Mouse (Mus musculus) hindbrain, postnatal 0 days (tissue): ENCODE measurements at regions not wholly inside any gene's neighbourhood (a gene's known extent, or its start where the extent isn't known, plus 50 kb on each side); places are given as distances from the start of the nearest gene placed in this dataset.
A peak's percentile ranks its signal among the peaks of the same experiment; 100 is the strongest.

ENCODE experiments used
- ATAC-seq: fragments of 200-750 bp; cut with Nextera tagmentation; 2 replicates; pipeline ENCODE4 v1.8.0; 2017; ENCODE audit warnings: mild to moderate bottlenecking, moderate TSS enrichment, moderate library complexity
- DNase-seq: peaks from one replicate; pipeline ENCODE4 v3.0.0-alpha.2; 2015; ENCODE audit warnings: low spot score
- H3K27ac ChIP-seq: fragments of 300-500 bp; sonication (generic); 2 replicates; pipeline ENCODE4 v1.5.1; 2014; ENCODE audit warnings: mild to moderate bottlenecking
- H3K27me3 ChIP-seq: fragments of 300-500 bp; sonication (generic); 2 replicates; pipeline ENCODE4 v1.6.1; 2014; ENCODE audit warnings: low read length, mixed read lengths; ENCODE audit not compliant: insufficient read depth
- H3K36me3 ChIP-seq: fragments of 300-500 bp; sonication (generic); 2 replicates; pipeline ENCODE4 v1.6.1; 2014; ENCODE audit warnings: low read length, mixed read lengths; ENCODE audit not compliant: insufficient read depth
- H3K4me1 ChIP-seq: fragments of 300-500 bp; sonication (generic); 2 replicates; pipeline ENCODE4 v1.6.1; 2014; ENCODE audit warnings: antibody characterized with exemption, low read length, mixed read lengths; ENCODE audit not compliant: insufficient read depth
- H3K4me2 ChIP-seq: fragments of 300-500 bp; sonication (generic); 2 replicates; pipeline ENCODE4 v1.6.1; 2014; ENCODE audit warnings: low read depth, mild to moderate bottlenecking, low read length, moderate library complexity, mixed read lengths
- H3K4me3 ChIP-seq: fragments of 300-500 bp; sonication (generic); 2 replicates; pipeline ENCODE4 v1.5.1; 2014; ENCODE audit warnings: low read length
- H3K9ac ChIP-seq: fragments of 300-500 bp; sonication (generic); replicated peaks from 2 replicates; pipeline ENCODE4 v1.6.1; 2014; ENCODE audit warnings: mild to moderate bottlenecking, low read length, moderate library complexity, mixed read lengths
- H3K9me3 ChIP-seq: fragments of 300-500 bp; sonication (generic); 2 replicates; pipeline ENCODE4 v1.6.1; 2016; ENCODE audit warnings: low read length, mixed read lengths
- CTCF ChIP-seq: IDR thresholded peaks from 2 replicates; pipeline ENCODE4 v1.5.1; 2016; ENCODE audit warnings: antibody characterized with exemption, control low read depth, low read depth
- WGBS: fragments of 180-500 bp; shearing (Covaris S2); extraction: QIAGEN DNeasy Blood & Tissue Kit; methylation state at CpG from one replicate; pipeline ENCODE4 v1.1.7; 2014; 5-methylcytosine and 5-hydroxymethylcytosine counted together

- no peaks in the 10 kb centered on the region for H3K4me1 ChIP-seq
- H3K27ac ChIP-seq, result no peak overlapping the region
- no peaks in the 10 kb centered on the region for H3K9me3 ChIP-seq
- H3K36me3 ChIP-seq, result no peaks in the 10 kb centered on the region
- H3K27me3 ChIP-seq, result no peaks in the 10 kb centered on the region
- WGBS, result 80% methylated on average over 12 of the region's 12 CpGs
- ATAC-seq (no peak), DNase-seq (no peak)
- no peak overlapping the region for H3K4me3 ChIP-seq
- TF ChIP-seq CTCF, result no peak
- no peak overlapping the region for H3K9ac ChIP-seq
- no peak overlapping the region for H3K4me2 ChIP-seq
These were observed 479.0 kb upstream of the Kif2a start for GRCm38 (mm10) chr13:107500776-107501489.

GRCm38 (mm10) chr13:107499296-107499695 is 477.4 kb upstream of the Kif2a start:
- no peaks in the 10 kb centered on the region for H3K36me3 ChIP-seq
- no peaks in the 10 kb centered on the region for H3K27me3 ChIP-seq
- H3K4me3 ChIP-seq, result no peak overlapping the region
- ATAC-seq (no peak), DNase-seq (no peak)
- no peak for TF ChIP-seq CTCF
- 73% methylated on average over 4 of the region's 4 CpGs for WGBS
- no peak overlapping the region for H3K27ac ChIP-seq
- no peak overlapping the region for H3K9ac ChIP-seq
- H3K4me2 ChIP-seq, result no peak overlapping the region
- H3K9me3 ChIP-seq, result no peaks in the 10 kb centered on the region
- no peaks in the 10 kb centered on the region for H3K4me1 ChIP-seq

DNA sequence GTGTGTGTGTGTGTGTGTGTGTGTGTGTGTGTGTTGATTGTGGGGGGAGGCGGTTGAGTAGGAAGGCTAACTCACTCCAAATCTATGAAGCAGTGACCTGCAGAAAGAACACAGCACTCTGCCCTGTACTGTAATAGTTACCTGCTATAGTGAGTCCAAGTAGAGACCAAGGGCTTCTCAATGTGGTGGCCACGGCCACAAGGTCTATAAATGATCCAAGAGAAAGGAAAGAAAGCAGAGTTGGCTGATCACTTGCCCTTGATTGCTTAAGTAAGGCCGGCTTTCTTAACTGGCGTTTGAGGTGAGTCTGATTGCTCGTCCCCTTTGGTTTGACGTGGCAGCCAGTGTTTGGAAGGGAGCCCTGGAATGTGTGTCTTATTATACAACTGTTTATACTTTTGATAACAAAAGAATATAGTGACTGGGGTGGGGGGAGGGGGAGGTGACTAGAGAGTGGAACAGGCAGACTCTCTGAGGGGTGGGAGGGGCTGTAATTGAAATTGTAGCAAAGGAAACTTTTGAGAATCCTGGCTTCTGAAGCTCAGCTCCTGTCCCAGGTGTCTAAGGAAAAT is 473.3 kb upstream of the Kif2a start:
- no peak overlapping the region for H3K4me2 ChIP-seq
- no peak for TF ChIP-seq CTCF
- DNase-seq (no peak), ATAC-seq (no peak)
- no peak overlapping the region for H3K27ac ChIP-seq
- no peaks in the 10 kb centered on the region for H3K9me3 ChIP-seq
- no peak overlapping the region for H3K9ac ChIP-seq
- no peaks in the 10 kb centered on the region for H3K4me1 ChIP-seq
- no peaks in the 10 kb centered on the region for H3K36me3 ChIP-seq
- no peak overlapping the region for H3K4me3 ChIP-seq
- 65% methylated on average over 6 of the region's 6 CpGs for WGBS
- H3K27me3 ChIP-seq, result no peaks in the 10 kb centered on the region

GRCm38 (mm10) chr13:107493765-107494164 is 471.8 kb upstream of the Kif2a start:
- peak; percentile 82 for DNase-seq
- H3K4me2 ChIP-seq, result peak overlapping the region; percentile 27
- no peaks in the 10 kb centered on the region for H3K27me3 ChIP-seq
- H3K27ac ChIP-seq, result no peak overlapping the region
- TF ChIP-seq CTCF, result no peak
- H3K36me3 ChIP-seq, result no peaks in the 10 kb centered on the region
- WGBS, result 47% methylated on average over 13 of the region's 13 CpGs
- H3K4me3 ChIP-seq, result no peak overlapping the region
- no peak overlapping the region for H3K9ac ChIP-seq
- H3K9me3 ChIP-seq, result no peaks in the 10 kb centered on the region
- no peaks in the 10 kb centered on the region for H3K4me1 ChIP-seq
- peak; percentile 66 for ATAC-seq

- H3K4me3 ChIP-seq, result no peak overlapping the region
- H3K4me2 ChIP-seq, result no peak overlapping the region
- DNase-seq (no peak), ATAC-seq (no peak)
- WGBS, result 83% methylated on average over 4 of the region's 4 CpGs
- H3K36me3 ChIP-seq, result no peaks in the 10 kb centered on the region
- no peaks in the 10 kb centered on the region for H3K9me3 ChIP-seq
- H3K27ac ChIP-seq, result no peak overlapping the region
- no peaks in the 10 kb centered on the region for H3K27me3 ChIP-seq
- H3K9ac ChIP-seq, result no peak overlapping the region
- TF ChIP-seq CTCF, result no peak
- no peaks in the 10 kb centered on the region for H3K4me1 ChIP-seq
These were observed 470.5 kb upstream of the Kif2a start for GRCm38 (mm10) chr13:107492448-107492847.

- no peak overlapping the region for H3K4me3 ChIP-seq
- 35% methylated on average over 7 of the region's 7 CpGs for WGBS
- no peak overlapping the region for H3K27ac ChIP-seq
- H3K36me3 ChIP-seq, result no peaks in the 10 kb centered on the region
- H3K27me3 ChIP-seq, result no peaks in the 10 kb centered on the region
- no peak for TF ChIP-seq CTCF
- DNase-seq (no peak), ATAC-seq (no peak)
- no peak overlapping the region for H3K4me2 ChIP-seq
- H3K9me3 ChIP-seq, result no peaks in the 10 kb centered on the region
- H3K9ac ChIP-seq, result no peak overlapping the region
- no peaks in the 10 kb centered on the region for H3K4me1 ChIP-seq
These were observed 469.5 kb upstream of the Kif2a start for GRCm38 (mm10) chr13:107491423-107491822.

- whole genome bisulfite sequencing, result 76% methylated on average over 4 of the region's 4 CpGs
- H3K9ac ChIP-seq, result no peak overlapping the region
- H3K27ac ChIP-seq, result no peak overlapping the region
- H3K36me3 ChIP-seq, result no peaks in the 10 kb centered on the region
- no peaks in the 10 kb centered on the region for H3K9me3 ChIP-seq
- DNase-seq (no peak), ATAC-seq (no peak)
- H3K4me2 ChIP-seq, result no peak overlapping the region
- H3K4me1 ChIP-seq, result peaks cover 7% of the 10 kb centered on the region
- H3K4me3 ChIP-seq, result no peak overlapping the region
- H3K27me3 ChIP-seq, result no peaks in the 10 kb centered on the region
- no peak for TF ChIP-seq CTCF
These were observed 463.6 kb upstream of the Kif2a start for GRCm38 (mm10) chr13:107485400-107486017.
